Mouse (Mus musculus): ENCODE measurements around the gene Fam19a2. TPM values are rescaled to one million over a fixed set of nuclear protein-coding genes. Genes with fewer than 3 reads are reported as not detected.

The Fam19a2 gene
- polyA plus RNA-seq, 1 experiment: 0.01 TPM

DNA sequence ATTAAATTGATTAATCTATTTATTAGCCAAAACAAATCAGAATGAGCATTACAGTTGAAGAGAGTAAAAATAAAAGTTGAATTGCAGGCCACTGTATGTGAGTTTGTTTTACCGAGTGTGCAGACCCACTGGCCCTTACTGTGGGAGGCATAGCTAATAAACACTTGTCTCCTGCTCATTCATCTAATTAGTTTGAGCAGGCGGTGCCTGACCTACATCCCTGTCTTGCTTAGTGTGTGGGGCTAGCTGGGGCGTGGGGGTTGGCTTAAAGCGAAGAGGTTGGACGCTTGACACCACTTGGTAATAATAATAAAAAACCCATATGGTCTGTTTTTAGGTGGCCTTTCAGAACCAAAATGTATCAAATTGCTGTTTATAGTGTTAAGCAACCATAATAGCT lies 167.8 kb downstream of the Fam19a2 start:
- H3K27me3 ChIP-seq (ENCODE audit: control insufficient read depth, insufficient read depth, insufficient read length): no peaks in the 10 kb centered on the region
- TF ChIP-seq MYOG (IDR thresholded peaks at IDR 0.05; ENCODE audit: control insufficient read depth in 1 of 3, insufficient read depth in 1 of 3, insufficient read length in 2 of 3, low read depth in 2 of 3) (no peak), MYOD1 (IDR thresholded peaks at IDR 0.05; ENCODE audit: control insufficient read depth in 1 of 3, insufficient read length in 2 of 3, low read depth in 2 of 3) (no peak), TCF12 (IDR thresholded peaks at IDR 0.05; ENCODE audit: insufficient read depth, poor library complexity, severe bottlenecking) (no peak), TCF3 (IDR thresholded peaks at IDR 0.05; ENCODE audit: insufficient read length, low read depth) (no peak), MAX (IDR thresholded peaks at IDR 0.05; ENCODE audit: low read depth) (no peak), POLR2A (IDR thresholded peaks at IDR 0.05; ENCODE audit: insufficient read length, low read depth) (no peak), REST (IDR thresholded peaks at IDR 0.05; ENCODE audit: insufficient read depth, insufficient read length) (no peak), CEBPB (IDR thresholded peaks at IDR 0.05; ENCODE audit: insufficient read depth, poor library complexity, severe bottlenecking) (no peak), SRF (IDR thresholded peaks at IDR 0.05; ENCODE audit: control insufficient read depth, insufficient read length, low read depth) (no peak)
- no peak overlapping the region for H3K4me3 ChIP-seq
- no peaks in the 10 kb centered on the region for H3K79me2 ChIP-seq (ENCODE audit: control insufficient read depth, insufficient read depth)
- H3K36me3 ChIP-seq (ENCODE audit: control insufficient read depth, insufficient read depth): no peaks in the 10 kb centered on the region
- no peak overlapping the region for H3K4me2 ChIP-seq (ENCODE audit: low read depth)
- no peak overlapping the region for H3ac ChIP-seq (ENCODE audit: control insufficient read depth, insufficient read length)

DNA sequence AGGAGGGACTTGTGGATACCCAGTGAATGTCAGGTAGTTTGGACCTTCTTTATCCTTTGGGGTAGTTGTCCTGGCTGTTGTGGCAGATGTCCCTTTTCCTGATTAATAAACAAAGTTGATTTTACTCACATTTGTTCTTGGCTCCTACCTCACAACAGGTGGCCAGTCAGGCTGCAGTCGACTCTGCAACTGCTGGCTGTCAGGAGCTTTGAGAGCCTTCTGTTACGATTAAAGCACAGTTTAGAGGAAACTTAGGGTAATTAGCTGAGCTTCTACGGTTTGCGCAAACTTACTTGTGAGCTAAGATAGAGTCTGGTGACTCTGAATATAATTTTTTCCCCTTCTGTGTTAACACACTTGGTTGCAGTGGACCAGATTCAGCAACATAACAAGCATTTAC lies 173.8 kb downstream of the Fam19a2 start:
- H3K4me2 ChIP-seq (ENCODE audit: low read depth): no peak overlapping the region
- H3K79me2 ChIP-seq (ENCODE audit: control insufficient read depth, insufficient read depth): no peaks in the 10 kb centered on the region
- no peak overlapping the region for H3K4me3 ChIP-seq
- no peaks in the 10 kb centered on the region for H3K27me3 ChIP-seq (ENCODE audit: control insufficient read depth, insufficient read depth, insufficient read length)
- no peak overlapping the region for H3ac ChIP-seq (ENCODE audit: control insufficient read depth, insufficient read length)
- no peak for TF ChIP-seq TCF3 (IDR thresholded peaks at IDR 0.05; ENCODE audit: insufficient read length, low read depth)
- TF ChIP-seq USF1 (IDR thresholded peaks at IDR 0.05; ENCODE audit: low read depth): no peak
- TF ChIP-seq REST (IDR thresholded peaks at IDR 0.05; ENCODE audit: insufficient read depth, insufficient read length): no peak
- no peak for TF ChIP-seq MYOG (IDR thresholded peaks at IDR 0.05; ENCODE audit: control insufficient read depth in 1 of 3, insufficient read depth in 1 of 3, insufficient read length in 2 of 3, low read depth in 2 of 3)
- TF ChIP-seq POLR2AphosphoS2 (IDR thresholded peaks at IDR 0.05; ENCODE audit: insufficient read length, low read depth): no peak
- no peaks in the 10 kb centered on the region for H3K36me3 ChIP-seq (ENCODE audit: control insufficient read depth, insufficient read depth)

DNA sequence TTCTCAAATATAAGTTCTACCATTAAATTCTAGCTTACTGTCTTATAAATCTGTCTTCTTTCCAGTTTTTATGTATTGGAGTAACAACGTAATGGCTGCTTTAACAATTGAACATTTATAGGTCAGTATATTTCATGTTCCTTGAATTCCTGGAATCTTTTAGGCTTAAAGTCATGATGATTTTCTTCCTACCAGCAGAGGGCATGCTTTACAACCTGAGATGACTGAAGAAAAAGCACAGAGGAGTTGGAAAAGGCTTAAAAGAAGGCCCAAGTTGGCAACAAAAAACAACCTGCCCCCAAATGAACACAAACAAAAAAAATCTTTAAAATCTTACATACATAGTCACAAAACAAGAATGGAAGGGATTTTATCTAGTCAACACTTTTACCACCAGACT lies 193.0 kb downstream of the Fam19a2 start:
- Histone ChIP-seq H3ac (ENCODE audit: control insufficient read depth, insufficient read length) (no peak overlapping the region), H3K79me2 (ENCODE audit: control insufficient read depth, insufficient read depth) (no peaks in the 10 kb centered on the region), H3K27me3 (ENCODE audit: control insufficient read depth, insufficient read depth, insufficient read length) (no peaks in the 10 kb centered on the region), H3K4me3 (no peak overlapping the region), H3K36me3 (ENCODE audit: control insufficient read depth, insufficient read depth) (no peaks in the 10 kb centered on the region), H3K4me2 (ENCODE audit: low read depth) (no peak overlapping the region)
- no peak for TF ChIP-seq MAX (IDR thresholded peaks at IDR 0.05; ENCODE audit: low read depth)
- TF ChIP-seq SRF (IDR thresholded peaks at IDR 0.05; ENCODE audit: control insufficient read depth, insufficient read length, low read depth): no peak
- TF ChIP-seq TCF12 (IDR thresholded peaks at IDR 0.05; ENCODE audit: insufficient read depth, poor library complexity, severe bottlenecking): no peak
- no peak for TF ChIP-seq MYOG (IDR thresholded peaks at IDR 0.05; ENCODE audit: control insufficient read depth in 1 of 3, insufficient read depth in 1 of 3, insufficient read length in 2 of 3, low read depth in 2 of 3)
- no peak for TF ChIP-seq E2F4 (IDR thresholded peaks at IDR 0.05; ENCODE audit: insufficient read depth)
- TF ChIP-seq POLR2A (IDR thresholded peaks at IDR 0.05; ENCODE audit: insufficient read length, low read depth): no peak
- TF ChIP-seq TCF3 (IDR thresholded peaks at IDR 0.05; ENCODE audit: insufficient read length, low read depth): no peak
- no peak for TF ChIP-seq POLR2AphosphoS2 (IDR thresholded peaks at IDR 0.05; ENCODE audit: insufficient read length, low read depth)
- no peak for TF ChIP-seq CEBPB (IDR thresholded peaks at IDR 0.05; ENCODE audit: insufficient read depth, poor library complexity, severe bottlenecking)
- TF ChIP-seq MYOD1 (IDR thresholded peaks at IDR 0.05; ENCODE audit: control insufficient read depth in 1 of 3, insufficient read length in 2 of 3, low read depth in 2 of 3): no peak
- no peak for TF ChIP-seq USF1 (IDR thresholded peaks at IDR 0.05; ENCODE audit: low read depth)
- no peak for TF ChIP-seq REST (IDR thresholded peaks at IDR 0.05; ENCODE audit: insufficient read depth, insufficient read length)

DNA sequence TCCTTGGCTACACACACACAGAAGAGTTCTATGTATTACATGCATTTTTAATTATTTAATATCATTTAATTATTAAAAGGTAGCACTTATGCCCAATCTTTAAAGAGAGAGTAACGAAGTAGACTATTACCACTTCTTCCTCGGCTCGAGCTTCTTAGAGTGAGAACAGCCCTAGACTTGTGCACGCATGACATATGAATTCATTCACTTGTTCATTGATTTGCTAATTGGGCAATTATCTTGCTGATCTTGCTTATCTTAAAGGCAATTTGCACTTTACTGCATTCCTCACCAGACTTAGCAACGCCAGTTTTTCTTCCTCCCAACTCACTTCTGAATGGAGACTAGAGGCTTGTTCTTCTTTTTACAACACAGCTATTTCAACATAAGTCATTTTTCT lies 196.7 kb downstream of the Fam19a2 start:
- no peak overlapping the region for H3K4me2 ChIP-seq (ENCODE audit: low read depth)
- H3K27me3 ChIP-seq (ENCODE audit: control insufficient read depth, insufficient read depth, insufficient read length): no peaks in the 10 kb centered on the region
- TF ChIP-seq MAX (IDR thresholded peaks at IDR 0.05; ENCODE audit: low read depth): no peak
- TF ChIP-seq MYOD1 (IDR thresholded peaks at IDR 0.05; ENCODE audit: control insufficient read depth in 1 of 3, insufficient read length in 2 of 3, low read depth in 2 of 3): no peak
- TF ChIP-seq TCF3 (IDR thresholded peaks at IDR 0.05; ENCODE audit: insufficient read length, low read depth): no peak
- no peak for TF ChIP-seq E2F4 (IDR thresholded peaks at IDR 0.05; ENCODE audit: insufficient read depth)
- TF ChIP-seq REST (IDR thresholded peaks at IDR 0.05; ENCODE audit: insufficient read depth, insufficient read length): no peak
- no peaks in the 10 kb centered on the region for H3K36me3 ChIP-seq (ENCODE audit: control insufficient read depth, insufficient read depth)
- no peaks in the 10 kb centered on the region for H3K79me2 ChIP-seq (ENCODE audit: control insufficient read depth, insufficient read depth)
- H3K4me3 ChIP-seq: no peak overlapping the region
- no peak overlapping the region for H3ac ChIP-seq (ENCODE audit: control insufficient read depth, insufficient read length)

DNA sequence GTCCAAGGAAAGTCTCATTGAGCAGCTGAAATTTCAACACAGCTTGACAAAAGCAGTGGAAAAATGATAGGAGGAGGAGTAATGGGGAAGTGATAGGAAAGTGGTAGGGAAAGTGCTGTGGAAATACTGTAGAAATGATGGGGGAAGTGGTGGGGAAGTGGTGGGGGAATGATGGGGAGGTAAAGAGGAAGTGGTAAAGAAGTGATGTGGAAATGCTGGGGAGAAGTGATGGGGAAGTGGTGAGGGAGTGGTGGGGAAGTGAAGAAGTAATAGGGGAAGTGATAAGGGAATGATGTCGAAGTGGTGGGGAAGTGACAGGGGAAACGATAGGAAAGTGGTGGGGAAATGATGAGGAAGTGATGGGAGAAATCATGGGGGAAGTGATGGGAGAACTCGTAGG lies 198.5 kb downstream of the Fam19a2 start:
- Histone ChIP-seq H3K79me2 (ENCODE audit: control insufficient read depth, insufficient read depth) (no peaks in the 10 kb centered on the region), H3K4me3 (no peak overlapping the region), H3K27me3 (ENCODE audit: control insufficient read depth, insufficient read depth, insufficient read length) (no peaks in the 10 kb centered on the region), H3K4me2 (ENCODE audit: low read depth) (no peak overlapping the region), H3ac (ENCODE audit: control insufficient read depth, insufficient read length) (no peak overlapping the region), H3K36me3 (ENCODE audit: control insufficient read depth, insufficient read depth) (no peaks in the 10 kb centered on the region)
- TF ChIP-seq TCF3 (IDR thresholded peaks at IDR 0.05; ENCODE audit: insufficient read length, low read depth): no peak
- no peak for TF ChIP-seq POLR2AphosphoS2 (IDR thresholded peaks at IDR 0.05; ENCODE audit: insufficient read length, low read depth)
- TF ChIP-seq SRF (IDR thresholded peaks at IDR 0.05; ENCODE audit: control insufficient read depth, insufficient read length, low read depth): no peak
- no peak for TF ChIP-seq REST (IDR thresholded peaks at IDR 0.05; ENCODE audit: insufficient read depth, insufficient read length)
- no peak for TF ChIP-seq MAX (IDR thresholded peaks at IDR 0.05; ENCODE audit: low read depth)
- no peak for TF ChIP-seq CEBPB (IDR thresholded peaks at IDR 0.05; ENCODE audit: insufficient read depth, poor library complexity, severe bottlenecking)
- no peak for TF ChIP-seq TCF12 (IDR thresholded peaks at IDR 0.05; ENCODE audit: insufficient read depth, poor library complexity, severe bottlenecking)
- TF ChIP-seq E2F4 (IDR thresholded peaks at IDR 0.05; ENCODE audit: insufficient read depth): no peak
- TF ChIP-seq USF1 (IDR thresholded peaks at IDR 0.05; ENCODE audit: low read depth): no peak
- TF ChIP-seq MYOG (IDR thresholded peaks at IDR 0.05; ENCODE audit: control insufficient read depth in 1 of 3, insufficient read depth in 1 of 3, insufficient read length in 2 of 3, low read depth in 2 of 3): no peak

All from myocyte (in vitro differentiated cells).